Mouse (Mus musculus) ovary, postnatal 36 days (tissue): Measurements from ENCODE around the gene Ces2e.
"Not testable (repeated sequence)": the region's sequence is repeated elsewhere in the genome, so short reads cannot be mapped to it uniquely, and the experiment has no call there.

Source experiments
- DNase-seq: peaks from one replicate; pipeline ENCODE4 v3.0.0; 2022; ENCODE audit warnings: low spot score, mixed read lengths

Ces2e gene

GRCm38 (mm10) chr8:104925972-104926596, at the start of gene Ces2e:
Ces2e (plus strand) TSS chr8:104926260.
- no peak for DNase-seq

DNA sequence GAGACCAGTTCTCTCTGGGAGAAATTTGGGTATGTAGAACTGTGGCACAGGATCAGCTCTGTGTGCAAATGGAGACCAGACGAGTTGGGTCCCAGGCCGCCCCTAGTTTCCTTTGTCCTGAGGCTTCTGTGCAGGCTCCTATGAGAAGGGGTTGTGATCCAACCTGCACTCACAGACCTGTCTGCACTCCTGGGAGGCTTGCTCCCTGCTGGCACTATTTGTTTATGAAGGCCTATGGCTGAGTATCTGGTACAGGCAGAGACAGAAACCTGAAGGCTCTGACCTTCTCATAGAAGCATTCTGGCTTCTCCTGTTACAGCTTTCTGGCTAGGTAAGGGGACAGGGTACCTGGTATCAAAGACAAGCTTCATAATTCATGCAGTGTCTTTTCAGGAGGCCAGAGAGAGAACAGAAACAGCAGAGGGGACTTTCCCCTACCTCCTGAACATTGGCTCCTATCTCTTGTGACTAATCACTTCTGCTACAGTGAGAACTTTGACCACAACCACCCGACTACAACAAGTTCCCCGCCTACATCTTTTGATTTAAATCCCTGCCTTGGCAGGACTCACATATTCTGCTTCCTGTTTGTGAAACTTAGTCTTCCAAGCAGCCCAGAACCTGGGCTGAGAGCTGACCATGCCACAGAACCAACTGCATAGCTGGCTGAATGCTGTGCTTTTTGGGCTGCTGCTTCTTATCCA, 39.7 kb upstream of the Ces2e start:
- DNase-seq, result not testable (repeated sequence)

DNA sequence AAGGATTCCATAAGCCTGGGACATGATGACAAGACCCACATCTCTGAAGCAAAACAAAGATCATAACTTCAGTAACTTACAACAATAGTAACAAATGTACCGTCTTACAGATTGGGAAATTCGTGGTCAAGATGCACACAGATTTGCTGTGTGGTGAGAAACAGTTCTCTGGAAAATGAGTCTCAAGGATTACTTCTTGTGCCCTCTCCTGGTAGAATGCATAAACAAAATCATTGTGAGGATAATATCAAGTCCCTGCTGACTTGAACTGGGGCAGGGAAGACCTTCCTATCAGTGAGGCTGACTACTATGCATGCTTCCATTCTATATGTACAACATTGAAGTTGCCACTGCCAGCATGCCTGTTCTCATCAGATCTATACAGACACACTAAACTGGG, 24.3 kb upstream of the Ces2e start:
- DNase-seq, result no peak

DNA sequence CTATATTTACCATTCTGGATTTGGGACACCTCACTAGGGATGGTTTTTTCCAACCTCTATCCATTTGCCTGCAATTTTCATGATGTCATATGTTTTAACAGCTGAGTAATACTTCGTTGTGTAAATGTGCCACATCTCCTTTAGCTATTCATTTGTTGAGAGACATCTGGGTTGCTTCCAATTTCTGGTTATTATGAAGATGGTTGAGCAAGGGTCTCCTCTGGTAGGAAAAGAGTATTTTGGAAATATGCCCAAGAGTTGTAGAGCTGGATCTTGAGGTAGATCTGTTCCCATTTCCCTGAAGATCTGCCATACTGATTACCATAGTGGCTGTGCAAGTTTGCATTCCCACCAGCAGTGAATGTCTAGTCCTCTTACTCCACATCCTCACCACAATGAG, 18.9 kb upstream of the Ces2e start:
- DNase-seq, result no peak

- peak; percentile 41 for DNase-seq
Measured at GRCm38 (mm10) chr8:104909021-104909420, 17.0 kb upstream of the Ces2e start.

DNA sequence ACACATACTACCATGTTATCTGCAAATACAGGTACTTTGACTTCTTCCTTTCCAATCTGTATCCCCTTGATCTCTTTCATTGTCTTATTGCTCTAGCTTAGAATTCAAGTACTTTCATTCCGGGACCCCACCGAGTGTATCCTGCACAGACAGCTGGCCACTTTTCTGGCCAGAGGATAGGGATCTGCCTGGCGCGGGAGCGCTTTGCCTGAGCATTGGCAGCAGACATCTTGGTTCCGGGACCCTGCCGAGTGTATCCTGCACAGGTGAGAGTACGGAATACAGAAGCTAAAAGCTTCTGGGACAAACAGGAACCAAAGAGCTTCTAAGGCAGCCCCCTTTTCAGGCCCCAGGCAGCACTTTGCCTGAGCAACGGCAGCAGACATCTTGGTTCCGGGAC, 16.4 kb upstream of the Ces2e start:
- not testable (repeated sequence) for DNase-seq

GRCm38 (mm10) chr8:104927301-104927700, 1.2 kb downstream of the Ces2e start:
- DNase-seq, result no peak

DNA sequence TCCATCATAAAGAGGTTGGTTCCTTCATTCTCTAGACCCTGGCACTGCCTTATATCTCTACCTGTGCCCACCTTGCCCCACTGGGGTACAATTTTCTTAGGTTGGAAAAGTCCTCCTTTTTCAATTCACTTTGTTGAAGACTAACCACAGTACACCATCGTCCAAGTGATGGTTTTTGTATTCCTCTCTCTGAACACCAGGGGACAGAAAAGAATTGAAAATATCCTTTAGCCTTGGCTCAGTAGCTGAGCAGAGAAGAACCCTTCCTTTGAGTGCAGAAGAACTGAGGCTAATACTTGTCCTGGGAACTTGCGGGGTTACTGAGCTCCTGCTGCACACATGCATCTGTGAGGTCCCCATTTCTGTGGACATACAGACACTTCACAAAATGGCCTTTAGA, 18.6 kb downstream of the Ces2e start:
- DNase-seq, result no peak

DNA sequence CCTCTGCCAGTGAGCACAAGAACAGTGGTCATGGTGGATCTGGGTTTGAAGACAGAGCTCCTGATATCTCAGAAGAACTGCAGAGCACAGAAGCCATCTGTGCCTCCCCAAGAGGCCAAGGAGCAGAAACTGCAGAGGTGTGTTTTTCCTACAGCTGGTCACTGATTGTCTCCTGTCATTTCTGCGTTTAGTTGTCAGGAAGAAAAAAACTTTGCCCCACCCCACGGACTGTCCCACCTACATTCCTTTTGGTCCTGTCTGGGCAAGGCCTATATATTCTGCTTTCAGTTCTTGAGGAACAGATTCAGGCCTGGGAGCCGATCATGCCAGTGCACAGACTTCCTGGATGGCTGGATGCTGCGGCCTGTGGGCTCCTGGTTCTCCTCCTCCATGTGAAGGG, 21.0 kb downstream of the Ces2e start, which contains the start of gene Ces2f:
Ces2f (plus strand) TSS at position 301 of the 400 bp plus-strand sequence.
- DNase-seq, result no peak

- no peak for DNase-seq
Measured at GRCm38 (mm10) chr8:104949031-104949430, 23.0 kb downstream of the Ces2e start.

- peak; percentile 20 for DNase-seq
Measured at GRCm38 (mm10) chr8:104961537-104961961, 35.5 kb downstream of the Ces2e start, which contains the start of gene Ces2g. Ces2g (plus strand) TSS chr8:104961718.

- no peak for DNase-seq
Measured at GRCm38 (mm10) chr8:104962229-104962901, 36.3 kb downstream of the Ces2e start.

DNA sequence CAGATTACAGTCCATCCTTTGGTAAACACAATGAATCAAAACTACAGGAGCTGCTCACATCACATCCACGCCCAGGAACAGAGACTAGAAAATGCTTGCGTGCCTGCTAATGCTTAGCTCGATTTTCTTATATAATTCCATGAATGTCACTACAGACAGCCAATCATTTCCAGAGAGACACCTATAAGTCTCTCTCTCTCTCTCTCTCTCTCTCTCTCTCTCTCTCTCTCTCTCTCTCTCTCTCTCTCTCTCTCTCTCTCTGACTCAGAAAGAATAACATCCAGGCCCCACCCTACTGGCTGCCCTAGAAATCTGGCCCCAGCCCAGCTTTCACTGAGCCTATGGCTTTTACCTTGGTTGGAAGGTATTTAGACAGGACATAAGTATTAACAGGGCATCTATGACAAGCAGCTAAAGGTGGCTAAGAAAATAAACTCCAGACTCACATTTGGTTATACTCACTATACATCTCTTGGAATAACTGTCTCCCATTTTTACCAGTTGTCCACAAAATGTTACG, 37.4 kb downstream of the Ces2e start:
- no peak for DNase-seq

DNA sequence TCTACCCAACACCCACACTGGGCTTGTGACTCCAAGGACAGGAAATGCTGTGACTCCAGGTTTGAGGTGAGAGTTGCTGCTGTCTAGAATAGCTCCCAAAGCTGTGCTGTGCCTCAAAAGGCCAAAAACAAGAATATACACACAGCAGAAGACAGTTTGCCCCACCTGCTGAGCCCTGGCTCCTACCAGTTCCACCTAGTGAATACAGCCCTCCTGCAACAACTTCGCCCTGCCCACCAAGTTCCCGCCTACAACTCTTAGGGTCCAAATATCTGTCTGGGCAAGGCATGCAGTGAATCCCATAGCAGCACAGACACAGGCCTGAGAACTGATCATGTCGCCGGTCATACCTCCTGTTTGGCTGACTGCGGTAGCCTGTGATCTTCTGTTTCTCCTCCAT, 58.1 kb downstream of the Ces2e start:
- DNase-seq, result no peak
